Mouse (Mus musculus): Measurements from ENCODE around the gene Actn4. TPM values are rescaled to one million over a fixed set of nuclear protein-coding genes. Genes with fewer than 3 reads are reported as not detected.
A peak's percentile ranks its signal among the peaks of the same experiment; 100 is the strongest.

Gene Actn4
- total RNA-seq, 2 experiments from 2014 or later, result 196 to 199 TPM

GRCm38 (mm10) chr7:28966751-28967505 lies 4.8 kb upstream of the Actn4 start:
- no peak for DNase-seq (ENCODE audit: extremely low spot score in 1 of 2, low spot score in 2 of 2)
- no peak for TF ChIP-seq CTCF (IDR thresholded peaks at IDR 0.05)
- Histone ChIP-seq H3K4me3 (no peak overlapping the region), H3K27ac (no peak overlapping the region)
- intact Hi-C loops (cut with DNase I), result no loop called here

- intact Hi-C loops (cut with DNase I), result no loop called here
- no peak overlapping the region for H3K27ac ChIP-seq
- no peak for DNase-seq (ENCODE audit: extremely low spot score in 1 of 2, low spot score in 2 of 2)
- TF ChIP-seq CTCF (IDR thresholded peaks at IDR 0.05), result no peak
- H3K4me3 ChIP-seq, result no peak overlapping the region
Observed at GRCm38 (mm10) chr7:28966181-28966580, 4.0 kb upstream of the Actn4 start.

GRCm38 (mm10) chr7:28965346-28965840 lies 3.3 kb upstream of the Actn4 start:
- intact Hi-C loops (cut with DNase I), result no loop called here
- H3K4me3 ChIP-seq, result no peak overlapping the region
- DNase-seq (ENCODE audit: extremely low spot score in 1 of 2, low spot score in 2 of 2), result no peak
- TF ChIP-seq CTCF (IDR thresholded peaks at IDR 0.05), result no peak
- no peak overlapping the region for H3K27ac ChIP-seq

- H3K27ac ChIP-seq, result no peak overlapping the region
- intact Hi-C loops (cut with DNase I), result loop anchor here (5.0 kb wide), 2 partner anchors 136 to 166 kb away; partner anchors contain the start of gene Ech1
- DNase-seq (ENCODE audit: extremely low spot score in 1 of 2, low spot score in 2 of 2), result no peak
Observed at GRCm38 (mm10) chr7:28963399-28963923, 1.3 kb upstream of the Actn4 start.

GRCm38 (mm10) chr7:28961584-28961926 lies 585 bp downstream of the Actn4 start:
- H3K27ac ChIP-seq, result peak overlapping the region; percentile 89
- H3K4me3 ChIP-seq, result peak overlapping the region; percentile 100
- intact Hi-C loops (cut with DNase I), result loop anchor here (2.0 to 5.0 kb wide), 3 partner anchors 39 to 164 kb away; partner anchors contain the start of gene Ech1
- no peak for TF ChIP-seq CTCF (IDR thresholded peaks at IDR 0.05)
- DNase-seq (ENCODE audit: extremely low spot score in 1 of 2, low spot score in 2 of 2), result no peak

More at GRCm38 (mm10) chr7:28963399-28963923, 1.3 kb upstream of the Actn4 start:
- no peak overlapping the region for H3K4me3 ChIP-seq
- no peak for TF ChIP-seq CTCF (IDR thresholded peaks at IDR 0.05)

GRCm38 (mm10) chr7:28960354-28961046 lies 1.6 kb downstream of the Actn4 start:
- DNase-seq (ENCODE audit: extremely low spot score in 1 of 2, low spot score in 2 of 2), result no peak
- no peak for TF ChIP-seq CTCF (IDR thresholded peaks at IDR 0.05)
- intact Hi-C loops (cut with DNase I), result loop anchor here (1.0 to 5.0 kb wide), 4 partner anchors 38 to 163 kb away; partner anchors contain the start of gene Ech1
- peak overlapping the region; percentile 69 for H3K27ac ChIP-seq
- peak overlapping the region; percentile 100 for H3K4me3 ChIP-seq

GRCm38 (mm10) chr7:28959505-28960045 lies 2.6 kb downstream of the Actn4 start:
- TF ChIP-seq CTCF (IDR thresholded peaks at IDR 0.05), result no peak
- no peak for DNase-seq (ENCODE audit: extremely low spot score in 1 of 2, low spot score in 2 of 2)
- intact Hi-C loops (cut with DNase I), result loop anchor here (1.0 to 5.0 kb wide), 4 partner anchors 37 to 162 kb away; partner anchors contain the start of gene Ech1
- Histone ChIP-seq H3K27ac (peak overlapping the region; percentile 40; the same call in 1 of the 2 replicates), H3K4me3 (peak overlapping the region; percentile 100)

GRCm38 (mm10) chr7:28958770-28959169 lies 3.4 kb downstream of the Actn4 start:
- no peak for DNase-seq (ENCODE audit: extremely low spot score in 1 of 2, low spot score in 2 of 2)
- no peak overlapping the region; the same call in 1 of the 2 replicates for H3K4me3 ChIP-seq
- no peak overlapping the region; the same call in 1 of the 2 replicates for H3K27ac ChIP-seq
- no peak for TF ChIP-seq CTCF (IDR thresholded peaks at IDR 0.05)
- intact Hi-C loops (cut with DNase I), result no loop called here

- no peak overlapping the region for H3K4me3 ChIP-seq
- no peak for TF ChIP-seq CTCF (IDR thresholded peaks at IDR 0.05)
- intact Hi-C loops (cut with DNase I), result no loop called here
- no peak overlapping the region for H3K27ac ChIP-seq
- no peak for DNase-seq (ENCODE audit: extremely low spot score in 1 of 2, low spot score in 2 of 2)
Observed at GRCm38 (mm10) chr7:28957997-28958725, 4.0 kb downstream of the Actn4 start.

GRCm38 (mm10) chr7:28957286-28957685 lies 4.9 kb downstream of the Actn4 start:
- no peak for TF ChIP-seq CTCF (IDR thresholded peaks at IDR 0.05)
- no peak for DNase-seq (ENCODE audit: extremely low spot score in 1 of 2, low spot score in 2 of 2)
- no peak overlapping the region for H3K4me3 ChIP-seq
- intact Hi-C loops (cut with DNase I), result no loop called here
- no peak overlapping the region for H3K27ac ChIP-seq

GRCm38 (mm10) chr7:28956270-28956669 lies 5.9 kb downstream of the Actn4 start:
- DNase-seq (ENCODE audit: extremely low spot score in 1 of 2, low spot score in 2 of 2), result no peak
- intact Hi-C loops (cut with DNase I), result no loop called here
- Histone ChIP-seq H3K27ac (no peak overlapping the region), H3K4me3 (no peak overlapping the region)
- TF ChIP-seq CTCF (IDR thresholded peaks at IDR 0.05), result no peak

Measured in left cerebral cortex, adult 2 months (tissue).